Mouse (Mus musculus) MEL (cell line): ENCODE results near the gene Ror1. TPM values are rescaled to one million over a fixed set of nuclear protein-coding genes. Genes with fewer than 3 reads are reported as not detected.

ENCODE experiments used
- DNase-seq: peaks from one replicate; pipeline ENCODE4 v3.0.0; 2011; ENCODE audit warnings: low read depth, low spot score
- H3K27ac ChIP-seq: 2 replicates; pipeline ENCODE4 v1.5.1; 2012; ENCODE audit warnings: low read depth, mild to moderate bottlenecking, control low read depth, low read length, moderate library complexity; ENCODE audit not compliant: control insufficient read depth
- H3K27me3 ChIP-seq, 2 experiments: fragments of 150-350 bp in 1 of 2; sonication (generic) in 1 of 2; 2 replicates each; pipeline ENCODE4 v1.6.1; 2012; ENCODE audit warnings: low read length in 2 of 2, mild to moderate bottlenecking in 2 of 2, improper control_type of control experiment in 1 of 2, moderate library complexity in 1 of 2; ENCODE audit not compliant: insufficient read depth in 2 of 2, control insufficient read depth in 1 of 2
- H3K36me3 ChIP-seq, 2 experiments: 2 replicates each; pipeline ENCODE4 v1.6.1; 2012 to 2014; ENCODE audit warnings: low read length in 2 of 2, improper control_type of control experiment in 1 of 2, inconsistent platforms in 1 of 2, mild to moderate bottlenecking in 1 of 2; ENCODE audit not compliant: insufficient read depth in 2 of 2, control insufficient read depth in 1 of 2
- H3K4me1 ChIP-seq, 2 experiments: fragments of 150-350 bp in 1 of 2; sonication (generic) in 1 of 2; 2 replicates each; pipeline ENCODE4 v1.6.1; 2012; ENCODE audit warnings: low read length in 2 of 2, improper control_type of control experiment in 1 of 2, mild to moderate bottlenecking in 1 of 2; ENCODE audit not compliant: insufficient read depth in 2 of 2, control insufficient read depth in 1 of 2
- H3K4me3 ChIP-seq, 2 experiments: fragments of 150-350 bp in 1 of 2; sonication (generic) in 1 of 2; 2 replicates each; pipeline ENCODE4 v1.5.1; 2012; ENCODE audit warnings: low read depth in 2 of 2, low read length in 2 of 2, mild to moderate bottlenecking in 2 of 2, moderate library complexity in 2 of 2, control low read depth in 1 of 2, improper control_type of control experiment in 1 of 2; ENCODE audit not compliant: control insufficient read depth in 1 of 2, insufficient read depth in 1 of 2
- H3K79me2 ChIP-seq: 2 replicates; pipeline ENCODE4 v1.6.1; 2012; ENCODE audit warnings: mild to moderate bottlenecking, low read length, moderate library complexity; ENCODE audit not compliant: control insufficient read depth, poor library complexity, insufficient read depth
- H3K9ac ChIP-seq: 2 replicates; pipeline ENCODE4 v1.6.1; 2012; ENCODE audit warnings: low read depth, mild to moderate bottlenecking, control low read depth, low read length, moderate library complexity; ENCODE audit not compliant: control insufficient read depth, poor library complexity, severe bottlenecking
- H3K9me3 ChIP-seq: fragments of 150-350 bp; sonication (generic); replicated peaks from 2 replicates; pipeline ENCODE4 v1.6.1; 2012; ENCODE audit warnings: mild to moderate bottlenecking, low read length, improper control_type of control experiment, moderate library complexity; ENCODE audit not compliant: insufficient read depth
- CHD1 ChIP-seq: IDR thresholded peaks from 2 replicates; pipeline ENCODE4 v1.6.1; 2012; ENCODE audit warnings: low read depth, mild to moderate bottlenecking, inconsistent platforms, low read length, improper control_type of control experiment
- CTCF ChIP-seq, 3 experiments: IDR thresholded peaks in 2 of 3; conservative IDR thresholded peaks in 1 of 3; 2 replicates each; pipeline ENCODE4 v1.5.1; 2011 to 2012; ENCODE audit warnings: low read length in 3 of 3, low read depth in 2 of 3, mild to moderate bottlenecking in 2 of 3, improper control_type of control experiment in 1 of 3, inconsistent platforms in 1 of 3, mixed read lengths in 1 of 3, moderate library complexity in 1 of 3; ENCODE audit not compliant: control insufficient read depth in 1 of 3, insufficient read depth in 1 of 3, poor library complexity in 1 of 3, severe bottlenecking in 1 of 3
- GABPA ChIP-seq: IDR thresholded peaks from 2 replicates; pipeline ENCODE4 v1.6.1; 2012; ENCODE audit warnings: low read depth, mild to moderate bottlenecking, inconsistent platforms, low read length, improper control_type of control experiment, moderate library complexity
- GATA1 ChIP-seq: IDR thresholded peaks from 2 replicates; pipeline ENCODE4 v1.6.1; 2011; ENCODE audit warnings: low read depth, low read length, improper control_type of control experiment
- HCFC1 ChIP-seq: IDR thresholded peaks from 2 replicates; pipeline ENCODE4 v1.6.1; 2012; ENCODE audit warnings: low read depth, mild to moderate bottlenecking, inconsistent platforms, low read length, improper control_type of control experiment, moderate library complexity
- JUND ChIP-seq: IDR thresholded peaks from 2 replicates; pipeline ENCODE4 v1.6.1; 2011; ENCODE audit warnings: low read depth, mild to moderate bottlenecking, improper control_type of control experiment, low read length
- MAFK ChIP-seq: IDR thresholded peaks from 2 replicates; pipeline ENCODE4 v1.6.1; 2011; ENCODE audit warnings: low read depth, mild to moderate bottlenecking, low read length, improper control_type of control experiment, borderline replicate concordance
- MAX ChIP-seq: IDR thresholded peaks from 2 replicates; pipeline ENCODE4 v1.6.1; 2011; ENCODE audit warnings: low read length, improper control_type of control experiment
- MXI1 ChIP-seq: IDR thresholded peaks from 2 replicates; pipeline ENCODE4 v1.6.1; 2011; ENCODE audit warnings: mild to moderate bottlenecking, low read depth, low read length, improper control_type of control experiment
- MYB ChIP-seq: IDR thresholded peaks from 2 replicates; pipeline ENCODE4 v1.6.1; 2011; ENCODE audit warnings: mild to moderate bottlenecking, low read depth, low read length, improper control_type of control experiment
- MYC ChIP-seq: IDR thresholded peaks from 2 replicates; pipeline ENCODE4 v1.6.1; 2011; ENCODE audit warnings: low read depth, mild to moderate bottlenecking, low read length, improper control_type of control experiment, moderate library complexity
- NELFE ChIP-seq: IDR thresholded peaks from 2 replicates; pipeline ENCODE4 v1.6.1; 2011; ENCODE audit warnings: low read depth, low read length, improper control_type of control experiment
- POLR2A ChIP-seq, 2 experiments: IDR thresholded peaks; 2 replicates each; pipeline ENCODE4 v1.6.1; 2011 to 2012; ENCODE audit warnings: low read length in 2 of 2, mild to moderate bottlenecking in 2 of 2, control low read depth in 1 of 2, improper control_type of control experiment in 1 of 2, low read depth in 1 of 2, moderate library complexity in 1 of 2; ENCODE audit not compliant: control insufficient read depth in 1 of 2, insufficient read depth in 1 of 2, poor library complexity in 1 of 2
- POLR2AphosphoS2 ChIP-seq: IDR thresholded peaks from 2 replicates; pipeline ENCODE4 v1.6.1; 2011; ENCODE audit warnings: low read length, improper control_type of control experiment
- POLR2AphosphoS5 ChIP-seq: IDR thresholded peaks from 2 replicates; pipeline ENCODE4 v1.6.1; 2012; ENCODE audit warnings: low read depth, borderline replicate concordance, mild to moderate bottlenecking, inconsistent platforms, low read length, moderate library complexity, mixed read lengths
- RAD21 ChIP-seq: IDR thresholded peaks from 2 replicates; pipeline ENCODE4 v1.6.1; 2011; ENCODE audit warnings: mild to moderate bottlenecking, low read depth, low read length, improper control_type of control experiment
- RCOR1 ChIP-seq: IDR thresholded peaks from 2 replicates; pipeline ENCODE4 v1.6.1; 2012; ENCODE audit warnings: low read depth, mild to moderate bottlenecking, inconsistent platforms, low read length, improper control_type of control experiment
- SIN3A ChIP-seq: IDR thresholded peaks from 2 replicates; pipeline ENCODE4 v1.6.1; 2012; ENCODE audit warnings: low read length, improper control_type of control experiment, inconsistent platforms
- SMC3 ChIP-seq: IDR thresholded peaks from 2 replicates; pipeline ENCODE4 v1.6.1; 2011; ENCODE audit warnings: low read depth, low read length, improper control_type of control experiment
- TAL1 ChIP-seq: IDR thresholded peaks from 2 replicates; pipeline ENCODE4 v1.6.1; 2012; ENCODE audit warnings: mild to moderate bottlenecking, inconsistent platforms, low read length, moderate library complexity, mixed read lengths
- TBP ChIP-seq: IDR thresholded peaks from 2 replicates; pipeline ENCODE4 v1.8.0; 2011; ENCODE audit warnings: low read depth, low read length, improper control_type of control experiment
- TCF12 ChIP-seq: IDR thresholded peaks from 2 replicates; pipeline ENCODE4 v1.6.1; 2014; ENCODE audit warnings: low read depth, mild to moderate bottlenecking, inconsistent platforms, low read length, improper control_type of control experiment, moderate library complexity
- USF1 ChIP-seq: IDR thresholded peaks from 2 replicates; pipeline ENCODE4 v1.6.1; 2014; ENCODE audit warnings: low read depth, mild to moderate bottlenecking, inconsistent platforms, low read length, improper control_type of control experiment, moderate library complexity
- USF2 ChIP-seq, 2 experiments: IDR thresholded peaks; 2 replicates each; pipeline ENCODE4 v1.6.1; 2011 to 2012; ENCODE audit warnings: improper control_type of control experiment in 2 of 2, low read length in 2 of 2, borderline replicate concordance in 1 of 2, inconsistent platforms in 1 of 2, low read depth in 1 of 2, mild to moderate bottlenecking in 1 of 2; ENCODE audit not compliant: insufficient read depth in 1 of 2
- ZC3H11A ChIP-seq: IDR thresholded peaks from 2 replicates; pipeline ENCODE4 v1.6.1; 2012; ENCODE audit warnings: low read depth, mild to moderate bottlenecking, inconsistent platforms, low read length, improper control_type of control experiment
- ZKSCAN1 ChIP-seq: IDR thresholded peaks from 2 replicates; pipeline ENCODE4 v1.6.1; 2012; ENCODE audit warnings: low read depth, mild to moderate bottlenecking, inconsistent platforms, low read length, improper control_type of control experiment, moderate library complexity
- polyA plus RNA-seq, 2 experiments: library from polyadenylated mRNA; stranded (reverse) in 1 of 2; unstranded in 1 of 2; fragments of >175 nt in 1 of 2; fragments of >200 nt in 1 of 2; gene quantifications; 2 replicates each; pipeline versions ENCODE4 v1.2.1 to v1.2.4; 2012; ENCODE audit warnings: low replicate concordance in 2 of 2, low read depth in 1 of 2; ENCODE audit not compliant: insufficient read length in 2 of 2, insufficient read depth in 1 of 2, missing spikeins in 1 of 2
- total RNA-seq: library from RNA; depleted of rRNA; stranded (reverse); fragments of 300-350 nt; gene quantifications from 2 replicates; pipeline ENCODE4 v1.2.3, GENCODE M21; 2012

Gene Ror1
- total and polyA plus RNA-seq, 3 experiments = not detected

GRCm38 (mm10) chr4:100230245-100230644 is 134.7 kb downstream of the Ror1 start:
- Histone ChIP-seq H3K4me3 (no peak overlapping the region), H3K36me3 (no peaks in the 10 kb centered on the region), H3K4me1 (no peaks in the 10 kb centered on the region), H3K9ac (no peak overlapping the region)
- DNase-seq = no peak
- TF ChIP-seq USF1 (no peak), HCFC1 (no peak), POLR2A (IDR thresholded peaks at IDR 0.05; ENCODE audit: control insufficient read depth in 1 of 2, insufficient read depth in 1 of 2, low read depth in 1 of 2, low read length in 2 of 2, poor library complexity in 1 of 2) (no peak), CTCF (IDR thresholded peaks at IDR 0.05 in 2 of 3, conservative IDR thresholded peaks at IDR 0.05 in 1 of 3; ENCODE audit: control insufficient read depth in 1 of 3, insufficient read depth in 1 of 3, low read depth in 2 of 3, low read length in 3 of 3, poor library complexity in 1 of 3, severe bottlenecking in 1 of 3) (no peak), MYB (no peak), SMC3 (no peak), POLR2AphosphoS2 (no peak), GABPA (no peak), CHD1 (no peak), MAX (no peak), NELFE (no peak), MYC (no peak), TCF12 (no peak), ZKSCAN1 (no peak), GATA1 (no peak), MXI1 (no peak), MAFK (no peak), TAL1 (no peak)
- TF ChIP-seq, all 39 proteins: peak for 0
- no peaks in the 10 kb centered on the region for H3K27me3 ChIP-seq
- no peaks in the 10 kb centered on the region for H3K9me3 ChIP-seq
- no peak overlapping the region for H3K27ac ChIP-seq
- H3K79me2 ChIP-seq = no peaks in the 10 kb centered on the region

- H3K9ac ChIP-seq = no peak overlapping the region
- H3K79me2 ChIP-seq = no peaks in the 10 kb centered on the region
- no peak overlapping the region for H3K4me3 ChIP-seq
- DNase-seq = no peak
- H3K4me1 ChIP-seq = no peaks in the 10 kb centered on the region
- no peaks in the 10 kb centered on the region for H3K9me3 ChIP-seq
- H3K27ac ChIP-seq = no peak overlapping the region
- no peak for TF ChIP-seq CTCF (IDR thresholded peaks at IDR 0.05 in 2 of 3, conservative IDR thresholded peaks at IDR 0.05 in 1 of 3; ENCODE audit: control insufficient read depth in 1 of 3, insufficient read depth in 1 of 3, low read depth in 2 of 3, low read length in 3 of 3, poor library complexity in 1 of 3, severe bottlenecking in 1 of 3)
- TF ChIP-seq RAD21 = no peak
- TF ChIP-seq USF2 (IDR thresholded peaks at IDR 0.05; ENCODE audit: borderline replicate concordance in 1 of 2, insufficient read depth in 1 of 2, low read depth in 1 of 2, low read length in 2 of 2) = no peak
- TF ChIP-seq RCOR1 = no peak
- no peak for TF ChIP-seq SIN3A
- no peak for TF ChIP-seq MAFK
- TF ChIP-seq GATA1 = no peak
- no peak for TF ChIP-seq HCFC1
- TF ChIP-seq JUND = no peak
- no peak for TF ChIP-seq ZC3H11A
- TF ChIP-seq TBP = no peak
- no peak for TF ChIP-seq POLR2AphosphoS5
- no peak for TF ChIP-seq USF1
- no peak for TF ChIP-seq ZKSCAN1
- TF ChIP-seq, all 39 proteins: peak for 0
- H3K36me3 ChIP-seq = no peaks in the 10 kb centered on the region
- H3K27me3 ChIP-seq = no peaks in the 10 kb centered on the region
Measured at GRCm38 (mm10) chr4:100230963-100231362, 135.4 kb downstream of the Ror1 start.
